In genomic region chr11:53795813-53796212, GRCm38 (mm10) we compare ENCODE assay signal across 9 mouse cellular contexts. TPM values are rescaled to one million over a fixed set of nuclear protein-coding genes. Genes with fewer than 3 reads are reported as not detected.
DNase-seq lines count a peak whose midpoint lies in the region; ATAC-seq and TF ChIP-seq lines count a peak whose summit lies in the region.
"Had no signal": no experiment of that assay in that cellular context is flagged by ENCODE, and none has a peak within 500 bp of the region (broad histone marks: within the 10 kb centered on the region; RNA-seq: fewer than 3 reads in every experiment).

No protein-coding gene starts in this region.

- H3K4me2 ChIP-seq in kidney, postnatal 0 days (ENCODE audit: low read length) = no peak overlapping the region
- H3K4me2 ChIP-seq in liver, embryonic 13.5 days = 0 out of 2 replicates have a peak overlapping the region, but pooled peaks have one; percentile 8
- H3K4me2 ChIP-seq in hindbrain, postnatal 0 days (ENCODE audit: low read depth, low read length) = no peak overlapping the region

- H3K9ac ChIP-seq in kidney, postnatal 0 days (ENCODE audit: low read depth, low read length) = no peak overlapping the region
- H3K9ac ChIP-seq in liver, embryonic 13.5 days = no peak overlapping the region
- H3K9ac ChIP-seq in hindbrain, postnatal 0 days (replicated peaks; ENCODE audit: low read length) = no peak overlapping the region

- no peak overlapping the region for H3ac ChIP-seq in C2C12 (ENCODE audit: control insufficient read depth, insufficient read length, low read depth)

- peaks cover 27% of the 10 kb centered on the region for H3K4me1 ChIP-seq in kidney, postnatal 0 days (replicated peaks; ENCODE audit: insufficient read depth, low read length)
- H3K4me1 ChIP-seq in liver, embryonic 13.5 days (replicated peaks) = peaks cover 41% of the 10 kb centered on the region
- H3K4me1 ChIP-seq in hindbrain, postnatal 0 days (ENCODE audit: insufficient read depth, low read length) = no peaks in the 10 kb centered on the region

- no peaks in the 10 kb centered on the region for H3K9me3 ChIP-seq in kidney, postnatal 0 days (replicated peaks; ENCODE audit: low read length)
- no peaks in the 10 kb centered on the region for H3K9me3 ChIP-seq in liver, embryonic 13.5 days (replicated peaks)
- H3K9me3 ChIP-seq in hindbrain, postnatal 0 days (ENCODE audit: low read length) = no peaks in the 10 kb centered on the region

- H3K36me3 ChIP-seq in kidney, postnatal 0 days (ENCODE audit: insufficient read depth, low read length) = no peaks in the 10 kb centered on the region
- no peaks in the 10 kb centered on the region for H3K36me3 ChIP-seq in C2C12 (ENCODE audit: control insufficient read depth, insufficient read depth)
- no peaks in the 10 kb centered on the region for H3K36me3 ChIP-seq in liver, embryonic 13.5 days
- no peaks in the 10 kb centered on the region for H3K36me3 ChIP-seq in hindbrain, postnatal 0 days (ENCODE audit: insufficient read depth, low read length)

- H3K79me2 ChIP-seq in C2C12 (ENCODE audit: control insufficient read depth, insufficient read depth) = no peaks in the 10 kb centered on the region

- no peak for DNase-seq in kidney, postnatal 0 days (ENCODE audit: low spot score)
- no peak for DNase-seq in kidney, postnatal 36 days
- peak; percentile 50 for DNase-seq in adipocyte (ENCODE audit: low spot score)
- DNase-seq in liver, embryonic 13.5 days = no peak
- DNase-seq in layer of hippocampus, postnatal 25 days (ENCODE audit: extremely low spot score in 1 of 2, low spot score in 1 of 2) = no peak
- no peak for DNase-seq in hindbrain, postnatal 0 days (ENCODE audit: low spot score)
- DNase-seq in thymus, adult 18-20 months = no peak
- DNase-seq: kidney, adult 11 months had no signal

- 0 out of 2 replicates have a peak overlapping the region, but pooled peaks have one; percentile 77 for H3K27ac ChIP-seq in kidney, postnatal 0 days
- H3K27ac ChIP-seq in liver, embryonic 13.5 days = peak overlapping the region; percentile 86
- H3K27ac ChIP-seq in hindbrain, postnatal 0 days = no peak overlapping the region

- 69% methylated on average over 8 of the region's 8 CpGs for WGBS in kidney, postnatal 0 days
- 50% methylated on average over 8 of the region's 8 CpGs for WGBS in liver, embryonic 13.5 days (ENCODE audit: insufficient replicate concordance)
- 75% methylated on average over 8 of the region's 8 CpGs for WGBS in hindbrain, postnatal 0 days

- no peaks in the 10 kb centered on the region for H3K27me3 ChIP-seq in kidney, postnatal 0 days (ENCODE audit: insufficient read depth, low read length)
- H3K27me3 ChIP-seq in C2C12 (ENCODE audit: control insufficient read depth, insufficient read depth, insufficient read length) = no peaks in the 10 kb centered on the region
- no peaks in the 10 kb centered on the region for H3K27me3 ChIP-seq in liver, embryonic 13.5 days
- H3K27me3 ChIP-seq in hindbrain, postnatal 0 days (ENCODE audit: insufficient read depth, low read length) = no peaks in the 10 kb centered on the region

- no peak for ATAC-seq in kidney, postnatal 0 days (replicated peaks; ENCODE audit: low FRiP score, low read depth)
- ATAC-seq in liver, embryonic 13.5 days (ENCODE audit: low read depth) = no peak
- ATAC-seq in hindbrain, postnatal 0 days = no peak

- H3K79me3 ChIP-seq in C2C12 (ENCODE audit: low read depth) = no peaks in the 10 kb centered on the region

- no peak overlapping the region for H3K4me3 ChIP-seq in kidney, postnatal 0 days (replicated peaks; ENCODE audit: low read depth, low read length)
- H3K4me3 ChIP-seq in C2C12 (ENCODE audit: insufficient read depth, poor library complexity, severe bottlenecking) = peak overlapping the region; percentile 12
- H3K4me3 ChIP-seq in liver, embryonic 13.5 days (replicated peaks) = no peak overlapping the region
- H3K4me3 ChIP-seq in hindbrain, postnatal 0 days (ENCODE audit: low read length) = no peak overlapping the region

- no peak for TF ChIP-seq CTCF in kidney, postnatal 0 days (IDR thresholded peaks at IDR 0.05; ENCODE audit: low read depth)
- TF ChIP-seq CTCF in C2C12 (IDR thresholded peaks at IDR 0.05; ENCODE audit: control insufficient read depth, insufficient read depth, insufficient read length) = no peak
- TF ChIP-seq CTCF in hindbrain, postnatal 0 days (IDR thresholded peaks at IDR 0.05; ENCODE audit: low read depth) = no peak

TF ChIP-seq in C2C12, 6 proteins besides CTCF, POLR2A, EP300 and RAD21:
- no peak for TF ChIP-seq MAX (IDR thresholded peaks at IDR 0.05)
- peak; percentile 76 for TF ChIP-seq USF1 (IDR thresholded peaks at IDR 0.05; ENCODE audit: low read depth)

RNA-seq across cellular contexts. Expression of gene Gm17334, which starts 22.8 kb away (rescaled TPM):
- polyA plus RNA-seq in kidney, postnatal 0 days (2015; fragmentation: Nextera tagmentation; extraction: Ambion mirVana) = 0.20 and 0.21 TPM in 2 replicates
- polyA plus RNA-seq in C2C12 (2012; fragmentation: generic; extraction: Trizol) = 0.18 TPM
- polyA plus RNA-seq in liver, embryonic 13.5 days (2015; fragmentation: Nextera tagmentation; extraction: Ambion mirVana) = not detected in 2 replicates
- 1 to 10 TPM; 1.0 to 1.8 TPM for total RNA-seq in layer of hippocampus, postnatal 25 days (2021)
- not detected in 2 replicates for total RNA-seq in hindbrain, postnatal 0 days (2014; rRNA removed)
- polyA plus RNA-seq in hindbrain, postnatal 0 days (2015; fragmentation: Nextera tagmentation; extraction: Ambion mirVana) = not detected in 2 replicates

RNA-seq across cellular contexts. Expression of gene Irf1, which starts 26.0 kb away (rescaled TPM):
- 14.0 and 17.9 TPM in 2 replicates for polyA plus RNA-seq in kidney, postnatal 0 days (2015; fragmentation: Nextera tagmentation; extraction: Ambion mirVana)
- polyA plus RNA-seq in C2C12 (2012; fragmentation: generic; extraction: Trizol) = 26.7 TPM
- polyA plus RNA-seq in liver, embryonic 13.5 days (2015; fragmentation: Nextera tagmentation; extraction: Ambion mirVana) = 6.7 and 8.1 TPM in 2 replicates
- total RNA-seq in layer of hippocampus, postnatal 25 days (2021) = 1 to 10 TPM; 7.6 to 7.7 TPM
- total RNA-seq in hindbrain, postnatal 0 days (2014; rRNA removed) = 3.3 and 8.5 TPM in 2 replicates
- polyA plus RNA-seq in hindbrain, postnatal 0 days (2015; fragmentation: Nextera tagmentation; extraction: Ambion mirVana) = 3.7 and 4.4 TPM in 2 replicates
